Mouse (Mus musculus) liver, embryonic 11.5 days (tissue): Measurements from ENCODE around the gene Prkca. TPM values are rescaled to one million over a fixed set of nuclear protein-coding genes. Genes with fewer than 3 reads are reported as not detected.

Experiments used
- ATAC-seq: fragments of 200-750 bp; cut with Nextera tagmentation; replicated peaks from 2 replicates; pipeline ENCODE4 v1.8.0; 2017; ENCODE audit warnings: moderate number of reproducible peaks, mild to moderate bottlenecking, moderate TSS enrichment, moderate library complexity; ENCODE audit not compliant: low FRiP score
- DNase-seq: peaks from one replicate; pipeline ENCODE4 v3.0.0-alpha.2; 2017; ENCODE audit warnings: low spot score
- H3K27ac ChIP-seq: fragments of 300-500 bp; sonication (generic); 2 replicates; pipeline ENCODE4 v1.5.1; 2014; ENCODE audit warnings: mild to moderate bottlenecking, low read depth, low read length, control low read depth
- H3K27me3 ChIP-seq: fragments of 300-500 bp; sonication (generic); replicated peaks from 2 replicates; pipeline ENCODE4 v1.6.1; 2014; ENCODE audit warnings: low read length, mixed read lengths; ENCODE audit not compliant: control insufficient read depth, insufficient read depth
- H3K36me3 ChIP-seq: fragments of 300-500 bp; sonication (generic); 2 replicates; pipeline ENCODE4 v1.6.1; 2014; ENCODE audit warnings: mild to moderate bottlenecking, low read length, moderate library complexity, mixed read lengths; ENCODE audit not compliant: control insufficient read depth, insufficient read depth
- H3K4me1 ChIP-seq: fragments of 300-500 bp; sonication (generic); replicated peaks from 2 replicates; pipeline ENCODE4 v1.6.1; 2014; ENCODE audit warnings: low read length, mixed read lengths; ENCODE audit not compliant: control insufficient read depth, insufficient read depth
- H3K4me2 ChIP-seq: fragments of 300-500 bp; sonication (generic); 2 replicates; pipeline ENCODE4 v1.6.1; 2014; ENCODE audit warnings: mild to moderate bottlenecking, control low read depth, moderate library complexity
- H3K4me3 ChIP-seq: fragments of 300-500 bp; sonication (generic); 2 replicates; pipeline ENCODE4 v1.5.1; 2014; ENCODE audit warnings: low read depth, low read length, control low read depth
- H3K9ac ChIP-seq: fragments of 300-500 bp; sonication (generic); 2 replicates; pipeline ENCODE4 v1.6.1; 2014; ENCODE audit warnings: low read depth, low read length, control low read depth
- H3K9me3 ChIP-seq: fragments of 300-500 bp; sonication (generic); 2 replicates; pipeline ENCODE4 v1.6.1; 2016; ENCODE audit warnings: low read length, inconsistent platforms, mixed read lengths; ENCODE audit not compliant: control insufficient read depth
- WGBS: fragments of 180-500 bp; shearing (Covaris S2); extraction: QIAGEN DNeasy Blood & Tissue Kit; methylation state at CpG from one replicate; pipeline ENCODE4 v1.1.7; 2014; 5-methylcytosine and 5-hydroxymethylcytosine counted together
- polyA plus RNA-seq: library from polyadenylated mRNA; unstranded; fragments of >200 nt; fragmentation: Nextera tagmentation; extraction: Ambion mirVana; gene quantifications from 2 replicates; pipeline ENCODE4 v1.2.1, GENCODE M21; 2014

Gene Prkca
- polyA plus RNA-seq, 1 experiment from 2014 or later = 12.4 TPM

DNA sequence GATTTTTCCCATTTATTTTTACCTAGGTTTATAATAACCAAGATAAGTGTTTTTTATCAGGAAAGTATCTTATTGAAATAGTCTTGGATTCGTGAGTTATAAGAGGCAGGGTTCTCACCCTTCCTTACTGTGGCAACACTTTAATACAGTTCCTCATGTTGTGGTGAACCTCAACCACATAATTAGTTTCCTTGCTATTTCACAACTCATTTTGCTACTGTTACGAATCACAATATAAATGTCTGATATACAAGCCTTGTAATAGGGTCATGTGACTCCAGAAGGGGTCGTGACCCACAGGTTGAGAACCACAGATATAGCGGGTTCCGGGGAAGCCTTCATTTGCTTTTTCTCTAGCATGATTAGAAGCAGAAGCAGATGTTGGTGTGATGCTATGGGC lies 275.3 kb downstream of the Prkca start:
- ATAC-seq (no peak), DNase-seq (no peak)
- Histone ChIP-seq H3K27ac (no peak overlapping the region), H3K27me3 (no peaks in the 10 kb centered on the region), H3K4me2 (no peak overlapping the region), H3K4me1 (no peaks in the 10 kb centered on the region), H3K36me3 (no peaks in the 10 kb centered on the region), H3K9me3 (no peaks in the 10 kb centered on the region), H3K4me3 (no peak overlapping the region), H3K9ac (no peak overlapping the region)
- WGBS = 75% methylated on average over 5 of the region's 5 CpGs

- H3K4me1 ChIP-seq = no peaks in the 10 kb centered on the region
- H3K9ac ChIP-seq = no peak overlapping the region
- ATAC-seq = no peak
- H3K27me3 ChIP-seq = no peaks in the 10 kb centered on the region
- H3K27ac ChIP-seq = no peak overlapping the region
- DNase-seq = no peak
- H3K4me2 ChIP-seq = no peak overlapping the region
- 86% methylated on average over 7 of the region's 7 CpGs for WGBS
- H3K4me3 ChIP-seq = no peak overlapping the region
- H3K36me3 ChIP-seq = no peaks in the 10 kb centered on the region
- no peaks in the 10 kb centered on the region for H3K9me3 ChIP-seq
Observed at GRCm38 (mm10) chr11:108067161-108067560, 276.6 kb downstream of the Prkca start.

DNA sequence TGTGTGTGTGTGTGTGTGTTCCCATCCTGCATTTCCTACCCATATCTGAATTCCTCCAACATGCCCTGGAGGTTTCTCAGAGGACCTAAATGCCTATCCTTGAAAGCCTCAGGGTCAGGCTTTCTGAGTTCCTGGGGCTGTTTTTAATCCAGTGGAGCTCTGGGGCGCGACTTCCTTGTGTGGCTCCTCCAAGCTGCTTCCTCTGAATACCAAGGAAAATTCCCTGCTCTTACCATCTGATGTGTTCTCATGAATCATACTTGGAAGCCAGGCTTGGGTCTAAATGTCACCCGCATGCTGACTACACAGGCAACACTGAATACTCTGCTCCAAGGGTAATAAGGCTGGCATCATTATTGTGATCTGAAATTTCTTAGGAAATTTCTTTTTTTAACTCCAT lies 279.3 kb downstream of the Prkca start:
- Histone ChIP-seq H3K4me3 (no peak overlapping the region), H3K27ac (no peak overlapping the region)
- ATAC-seq = no peak

DNA sequence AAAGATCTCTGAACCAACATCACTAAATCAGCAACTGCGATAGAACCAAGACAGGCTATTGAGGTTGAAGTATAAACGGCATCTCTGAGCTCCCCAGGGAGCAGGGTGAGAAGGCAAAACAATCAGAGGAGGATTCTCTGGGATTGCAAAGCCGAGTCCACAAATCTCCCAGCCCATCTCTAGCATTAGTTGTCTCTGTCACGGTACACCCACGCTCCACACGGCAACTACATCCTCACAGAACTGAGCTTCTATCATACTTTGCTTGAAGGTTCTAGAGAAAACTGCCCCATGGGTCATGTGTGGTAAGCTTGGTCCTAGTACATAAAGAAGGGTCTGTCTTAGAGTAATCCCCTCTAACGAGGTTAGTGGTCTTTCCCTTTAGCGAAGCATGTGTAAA lies 280.6 kb downstream of the Prkca start:
- WGBS = 81% methylated on average over 8 of the region's 8 CpGs
- Histone ChIP-seq H3K4me3 (no peak overlapping the region), H3K27ac (no peak overlapping the region), H3K27me3 (no peaks in the 10 kb centered on the region), H3K36me3 (no peaks in the 10 kb centered on the region), H3K4me1 (no peaks in the 10 kb centered on the region), H3K9ac (no peak overlapping the region), H3K9me3 (no peaks in the 10 kb centered on the region), H3K4me2 (no peak overlapping the region)
- no peak for DNase-seq
- no peak for ATAC-seq

More for the DNA sequence above, 279.3 kb downstream of the Prkca start:
- no peaks in the 10 kb centered on the region for H3K36me3 ChIP-seq
- H3K4me2 ChIP-seq = no peak overlapping the region
- no peaks in the 10 kb centered on the region for H3K4me1 ChIP-seq
- H3K9me3 ChIP-seq = no peaks in the 10 kb centered on the region
- 73% methylated on average over 3 of the region's 3 CpGs for WGBS
- H3K27me3 ChIP-seq = no peaks in the 10 kb centered on the region
- DNase-seq = no peak
- no peak overlapping the region for H3K9ac ChIP-seq

DNA sequence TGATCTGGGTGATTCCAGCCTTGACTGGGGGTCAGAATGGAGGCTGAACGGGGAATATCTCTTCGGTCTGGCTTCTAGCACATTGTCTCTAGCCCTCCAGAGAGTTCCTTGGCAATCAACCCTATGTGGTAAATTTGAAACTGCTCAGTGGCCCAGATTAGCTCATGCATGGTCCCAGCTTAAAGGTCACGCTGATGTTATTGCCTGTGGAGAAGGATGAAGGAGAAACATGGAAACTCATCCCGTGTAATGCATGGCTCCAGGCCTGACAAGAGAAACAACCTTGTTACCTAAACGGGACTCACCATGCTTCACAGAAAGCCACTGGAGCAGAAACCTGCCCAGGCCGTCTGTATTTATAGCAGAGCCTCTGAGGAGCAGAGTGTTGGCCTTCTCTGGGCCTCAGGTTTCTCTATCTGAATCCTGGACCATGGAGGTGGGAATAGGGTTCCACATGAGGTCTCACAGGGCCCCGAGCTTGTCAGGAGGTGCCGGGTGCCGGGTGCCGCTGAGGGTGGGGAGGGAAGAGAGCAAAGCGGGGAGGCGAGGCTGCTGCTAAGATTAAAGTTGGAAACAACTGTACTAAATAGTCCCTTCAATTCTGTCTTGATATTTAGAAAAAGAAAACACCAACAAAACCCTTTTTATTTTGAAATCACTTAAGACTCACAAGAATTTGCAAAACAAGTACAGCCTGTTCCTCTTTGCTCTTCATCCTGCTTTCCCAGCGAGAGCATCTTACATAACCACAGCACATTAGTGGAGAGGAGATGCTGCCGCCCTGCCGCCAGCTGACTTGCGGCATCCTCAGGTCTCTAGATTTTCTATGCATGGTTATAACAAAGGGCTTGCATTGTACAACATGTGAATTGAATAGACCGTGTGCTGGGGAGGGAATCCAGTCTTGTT lies 281.9 kb downstream of the Prkca start:
- Histone ChIP-seq H3K27ac (no peak overlapping the region), H3K9me3 (no peaks in the 10 kb centered on the region), H3K4me2 (no peak overlapping the region), H3K4me1 (no peaks in the 10 kb centered on the region), H3K36me3 (no peaks in the 10 kb centered on the region), H3K4me3 (no peak overlapping the region), H3K27me3 (no peaks in the 10 kb centered on the region), H3K9ac (no peak overlapping the region)
- WGBS = 90% methylated on average over 17 of the region's 17 CpGs
- no peak for DNase-seq
- ATAC-seq = no peak

- Histone ChIP-seq H3K4me2 (no peak overlapping the region), H3K9ac (no peak overlapping the region), H3K36me3 (no peaks in the 10 kb centered on the region), H3K27ac (no peak overlapping the region), H3K9me3 (no peaks in the 10 kb centered on the region), H3K4me1 (no peaks in the 10 kb centered on the region), H3K4me3 (no peak overlapping the region), H3K27me3 (no peaks in the 10 kb centered on the region)
- WGBS = 88% methylated on average over 6 of the region's 6 CpGs
- DNase-seq (no peak), ATAC-seq (no peak)
Observed at GRCm38 (mm10) chr11:108057138-108057537, 286.6 kb downstream of the Prkca start.

DNA sequence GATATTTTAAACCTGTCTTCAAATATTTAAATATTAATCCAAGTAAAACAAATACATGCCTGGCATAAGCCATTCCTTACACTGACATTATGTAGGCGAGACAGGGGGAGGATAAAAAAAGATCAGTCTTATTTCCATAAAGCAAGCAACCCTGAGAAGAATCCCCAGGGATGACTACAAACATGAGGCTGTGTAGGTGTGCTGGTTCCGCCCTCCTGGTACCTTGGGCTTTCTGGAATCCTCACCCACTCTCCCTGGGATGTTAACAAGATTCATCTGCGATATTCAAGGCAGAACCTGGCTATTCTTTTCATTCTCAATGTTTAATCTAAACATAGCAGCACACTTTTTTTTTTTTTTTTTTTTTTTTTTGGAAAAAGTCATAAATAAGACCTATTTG lies 289.1 kb downstream of the Prkca start:
- Histone ChIP-seq H3K9me3 (no peaks in the 10 kb centered on the region), H3K27me3 (no peaks in the 10 kb centered on the region), H3K4me1 (no peaks in the 10 kb centered on the region), H3K27ac (no peak overlapping the region), H3K9ac (no peak overlapping the region), H3K4me3 (no peak overlapping the region), H3K4me2 (no peak overlapping the region), H3K36me3 (no peaks in the 10 kb centered on the region)
- no peak for ATAC-seq
- DNase-seq = no peak
- WGBS = 78% methylated on average over 3 of the region's 3 CpGs

DNA sequence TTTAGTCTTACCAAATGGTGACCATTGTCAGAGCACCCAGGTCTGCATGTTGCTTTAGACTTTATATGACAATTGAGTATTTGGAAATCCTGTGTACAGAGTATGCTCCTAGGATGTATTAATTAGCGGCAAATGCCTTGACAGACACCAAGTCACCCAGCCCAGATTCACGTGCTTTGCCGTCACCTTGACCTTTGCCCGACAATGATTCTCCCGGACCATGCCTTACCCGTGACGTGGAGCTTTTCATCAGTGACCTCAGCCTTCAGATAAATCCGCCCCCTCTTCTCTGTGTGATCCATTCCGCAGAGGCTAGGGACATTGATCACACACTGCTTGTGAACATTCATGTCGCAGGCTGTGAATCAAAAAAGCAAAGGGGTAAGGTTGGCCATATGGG lies 290.0 kb downstream of the Prkca start:
- WGBS = 85% methylated on average over 10 of the region's 10 CpGs
- Histone ChIP-seq H3K36me3 (no peaks in the 10 kb centered on the region), H3K9ac (no peak overlapping the region), H3K4me3 (no peak overlapping the region), H3K4me2 (no peak overlapping the region), H3K27me3 (no peaks in the 10 kb centered on the region), H3K4me1 (no peaks in the 10 kb centered on the region), H3K9me3 (no peaks in the 10 kb centered on the region), H3K27ac (no peak overlapping the region)
- DNase-seq (no peak), ATAC-seq (no peak)

- Histone ChIP-seq H3K36me3 (no peaks in the 10 kb centered on the region), H3K4me2 (no peak overlapping the region), H3K9ac (no peak overlapping the region), H3K27ac (no peak overlapping the region), H3K4me3 (no peak overlapping the region), H3K4me1 (no peaks in the 10 kb centered on the region), H3K9me3 (no peaks in the 10 kb centered on the region), H3K27me3 (no peaks in the 10 kb centered on the region)
- no peak for ATAC-seq
- no peak for DNase-seq
- WGBS = 73% methylated on average over 7 of the region's 7 CpGs
Observed at GRCm38 (mm10) chr11:108041669-108042068, 302.1 kb downstream of the Prkca start.
